Comparison of ENCODE assay signal across 7 mouse cellular contexts in the genomic region with DNA sequence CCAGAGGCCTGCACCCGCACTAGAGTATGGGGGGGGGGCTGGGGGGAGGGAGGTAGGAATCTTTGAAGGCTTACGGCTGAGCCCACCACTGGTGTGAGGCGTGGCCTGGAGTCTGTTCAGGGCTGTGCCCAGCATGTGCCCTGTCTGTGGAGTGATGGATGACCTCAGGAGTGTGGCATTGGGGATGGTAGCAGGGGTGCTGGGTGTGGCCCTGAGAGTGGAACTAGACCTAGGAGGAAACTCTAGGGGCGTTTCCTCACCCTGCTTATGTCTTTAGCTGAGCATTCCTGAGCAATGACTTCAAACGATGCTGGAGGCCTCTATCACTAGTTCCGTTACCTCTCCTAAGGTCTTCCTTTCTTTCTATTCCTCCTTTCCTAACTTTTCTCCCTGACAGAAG. TPM values are rescaled to one million over a fixed set of nuclear protein-coding genes. Genes with fewer than 3 reads are reported as not detected.
DNase-seq lines count a peak whose midpoint lies in the region; ATAC-seq and TF ChIP-seq lines count a peak whose summit lies in the region.

No protein-coding gene starts in this region.

- peak overlapping the region; percentile 68 for H3K27ac ChIP-seq in ES-Bruce4 (ENCODE audit: insufficient read depth, low read length)
- no peak overlapping the region for H3K27ac ChIP-seq in bone marrow, adult 2 months (ENCODE audit: control insufficient read depth, insufficient read depth, low read depth, low read length, poor library complexity)
- peak overlapping the region; percentile 91 to 97 for H3K27ac ChIP-seq in heart, embryonic 14.5 days (replicated peaks in 1 of 2; ENCODE audit: control insufficient read depth in 1 of 2, insufficient read depth in 1 of 2, low read depth in 2 of 2, low read length in 2 of 2)
- peak overlapping the region; percentile 79 for H3K27ac ChIP-seq in limb, embryonic 14.5 days (replicated peaks; ENCODE audit: low read depth, low read length)
- no peak overlapping the region for H3K27ac ChIP-seq in midbrain, postnatal 0 days (ENCODE audit: low read depth, low read length)

- 59% methylated on average over 6 of the region's 6 CpGs for WGBS in bone marrow, adult 2 months
- WGBS in heart, embryonic 14.5 days = 1% methylated on average over 6 of the region's 6 CpGs
- 33% methylated on average over 6 of the region's 6 CpGs for WGBS in limb, embryonic 14.5 days
- WGBS in midbrain, postnatal 0 days = 56% methylated on average over 6 of the region's 6 CpGs

- H3K4me1 ChIP-seq in ES-Bruce4 (ENCODE audit: control insufficient read depth, insufficient read depth, low read length) = no peaks in the 10 kb centered on the region
- peaks cover 4% of the 10 kb centered on the region; the same call in 1 of the 2 replicates for H3K4me1 ChIP-seq in bone marrow, adult 2 months (ENCODE audit: control insufficient read depth, insufficient read depth, low read length)
- peaks cover 17 to 32% of the 10 kb centered on the region in 2 experiments for H3K4me1 ChIP-seq in heart, embryonic 14.5 days (ENCODE audit: control insufficient read depth in 2 of 2, insufficient read depth in 2 of 2, low read length in 2 of 2)
- peaks cover 28% of the 10 kb centered on the region for H3K4me1 ChIP-seq in limb, embryonic 14.5 days (ENCODE audit: control insufficient read depth, insufficient read depth, low read length)
- no peaks in the 10 kb centered on the region; the same call in 1 of the 2 replicates for H3K4me1 ChIP-seq in midbrain, postnatal 0 days (ENCODE audit: insufficient read depth, low read length)

- peak overlapping the region; percentile 25 for H3K9ac ChIP-seq in ES-Bruce4 (ENCODE audit: low read depth, poor library complexity, severe bottlenecking)
- H3K9ac ChIP-seq in heart, embryonic 14.5 days (ENCODE audit: low read length) = peak overlapping the region; percentile 92
- peak overlapping the region; percentile 58 for H3K9ac ChIP-seq in limb, embryonic 14.5 days (ENCODE audit: low read depth, low read length, severe bottlenecking)
- no peak overlapping the region for H3K9ac ChIP-seq in midbrain, postnatal 0 days (replicated peaks; ENCODE audit: low read length, poor library complexity, severe bottlenecking)

- 0 out of 2 replicates have a peak, but pooled peaks have one; percentile 41 for TF ChIP-seq EP300 in ES-Bruce4 (IDR thresholded peaks at IDR 0.05; ENCODE audit: insufficient read depth, low read depth, low read length)

- H3K27me3 ChIP-seq in ES-Bruce4 (ENCODE audit: control insufficient read depth, insufficient read depth, low read length, poor library complexity, severe bottlenecking) = no peaks in the 10 kb centered on the region
- no peaks in the 10 kb centered on the region for H3K27me3 ChIP-seq in heart, embryonic 14.5 days (ENCODE audit: control insufficient read depth, insufficient read depth, low read length)
- H3K27me3 ChIP-seq in limb, embryonic 14.5 days (ENCODE audit: control insufficient read depth, insufficient read depth, low read length) = no peaks in the 10 kb centered on the region
- H3K27me3 ChIP-seq in midbrain, postnatal 0 days (ENCODE audit: insufficient read depth, low read length) = no peaks in the 10 kb centered on the region

- no peak for TF ChIP-seq POLR2A in ES-Bruce4 (IDR thresholded peaks at IDR 0.05; ENCODE audit: insufficient read depth, low read length)
- no peak for TF ChIP-seq POLR2A in bone marrow, adult 2 months (IDR thresholded peaks at IDR 0.05; ENCODE audit: borderline replicate concordance, control insufficient read depth, low read depth, low read length)
- TF ChIP-seq POLR2A in limb, embryonic 14.5 days (IDR thresholded peaks at IDR 0.05; ENCODE audit: borderline replicate concordance, extremely low read depth, insufficient read depth, insufficient read length) = no peak

- peaks cover 18% of the 10 kb centered on the region for H3K36me3 ChIP-seq in ES-Bruce4 (ENCODE audit: control insufficient read depth, insufficient read depth, low read length, poor library complexity, severe bottlenecking)
- H3K36me3 ChIP-seq in heart, embryonic 14.5 days (ENCODE audit: control insufficient read depth, insufficient read depth, low read length) = peaks cover 28% of the 10 kb centered on the region
- peaks cover 23% of the 10 kb centered on the region for H3K36me3 ChIP-seq in limb, embryonic 14.5 days (ENCODE audit: control insufficient read depth, insufficient read depth, low read length)
- H3K36me3 ChIP-seq in midbrain, postnatal 0 days (ENCODE audit: insufficient read depth, low read length) = peaks cover 9% of the 10 kb centered on the region; the same call in 1 of the 2 replicates

- TF ChIP-seq CTCF in ES-Bruce4 (IDR thresholded peaks at IDR 0.05; ENCODE audit: low read depth, low read length) = no peak
- TF ChIP-seq CTCF in bone marrow, adult 2 months (IDR thresholded peaks at IDR 0.05; ENCODE audit: control insufficient read depth, insufficient read depth, low read length) = no peak
- TF ChIP-seq CTCF in midbrain, postnatal 0 days (IDR thresholded peaks at IDR 0.05) = no peak

- peak overlapping the region; percentile 62 for H3K4me3 ChIP-seq in ES-Bruce4 (ENCODE audit: low read depth, low read length)
- H3K4me3 ChIP-seq in bone marrow, adult 2 months (replicated peaks; ENCODE audit: control insufficient read depth, low read depth, low read length) = peak overlapping the region; percentile 51
- peak overlapping the region; percentile 73 to 91 for H3K4me3 ChIP-seq in heart, embryonic 14.5 days (ENCODE audit: control insufficient read depth in 1 of 2, insufficient read depth in 1 of 2, low read depth in 1 of 2, low read length in 2 of 2)
- H3K4me3 ChIP-seq in limb, embryonic 14.5 days (replicated peaks; ENCODE audit: low read length) = peak overlapping the region; percentile 49
- H3K4me3 ChIP-seq in midbrain, postnatal 0 days (ENCODE audit: low read depth, low read length) = peak overlapping the region; percentile 71; the same call in 1 of the 2 replicates

- ATAC-seq in heart, embryonic 14.5 days (ENCODE audit: insufficient number of reproducible peaks, insufficient read depth, low FRiP score, low read depth) = peak; percentile 15; the same call in 1 of the 2 replicates
- no peak for ATAC-seq in limb, embryonic 14.5 days (ENCODE audit: low FRiP score, low read depth)
- ATAC-seq in midbrain, postnatal 0 days (ENCODE audit: low FRiP score) = peak; percentile 24; the same call in 1 of the 2 replicates

- DNase-seq in limb, embryonic 14.5 days (ENCODE audit: low spot score) = peak; percentile 63
- DNase-seq in midbrain, postnatal 0 days (ENCODE audit: low spot score) = no peak
- DNase-seq in right cerebral cortex, postnatal 10 days (ENCODE audit: low spot score in 2 of 2) = no peak
- no peak for DNase-seq in thymus, postnatal 4 days

- H3K4me2 ChIP-seq in heart, embryonic 14.5 days (ENCODE audit: low read length) = peak overlapping the region; percentile 74
- H3K4me2 ChIP-seq in limb, embryonic 14.5 days (replicated peaks; ENCODE audit: low read depth, low read length, severe bottlenecking) = peak overlapping the region; percentile 72
- peak overlapping the region; percentile 69 for H3K4me2 ChIP-seq in midbrain, postnatal 0 days (ENCODE audit: low read depth, low read length, poor library complexity, severe bottlenecking)

- no peaks in the 10 kb centered on the region for H3K9me3 ChIP-seq in ES-Bruce4 (replicated peaks; ENCODE audit: control insufficient read depth, insufficient read depth, low read length, poor library complexity, severe bottlenecking)
- H3K9me3 ChIP-seq in heart, embryonic 14.5 days (ENCODE audit: control insufficient read depth, low read length) = no peaks in the 10 kb centered on the region
- no peaks in the 10 kb centered on the region for H3K9me3 ChIP-seq in limb, embryonic 14.5 days (ENCODE audit: control insufficient read depth, low read length)
- no peaks in the 10 kb centered on the region for H3K9me3 ChIP-seq in midbrain, postnatal 0 days (ENCODE audit: low read length)

RNA-seq across cellular contexts. Expression of gene Prkcg, which starts 2.2 kb away (rescaled TPM):
- 3.0 and 3.4 TPM in 2 replicates for polyA plus RNA-seq in ES-Bruce4 (2011; ENCODE audit: insufficient read depth, insufficient read length, low read depth, missing spikeins)
- polyA plus RNA-seq in bone marrow, adult 2 months (2011; ENCODE audit: insufficient read depth, insufficient read length, low replicate concordance, missing spikeins) = 1.1 and 3.2 TPM in 2 replicates
- polyA plus RNA-seq in heart, embryonic 14.5 days (2014; fragmentation: Nextera tagmentation; extraction: Ambion mirVana) = 0.28 and 0.59 TPM in 2 replicates
- polyA plus RNA-seq in limb, embryonic 14.5 days (2012; rRNA removed) = 1.6 and 1.7 TPM in 2 replicates
- polyA plus RNA-seq in limb, embryonic 14.5 days (2014; fragmentation: Nextera tagmentation; extraction: Ambion mirVana) = 0.17 and 0.35 TPM in 2 replicates
- 11.5 and 12.5 TPM in 2 replicates for total RNA-seq in midbrain, postnatal 0 days (2014; rRNA removed)
- 6.0 and 7.4 TPM in 2 replicates for polyA plus RNA-seq in midbrain, postnatal 0 days (2015; fragmentation: Nextera tagmentation; extraction: Ambion mirVana)

RNA-seq across cellular contexts. Expression of gene Myadm, which starts 2.3 kb away (rescaled TPM):
- polyA plus RNA-seq in ES-Bruce4 (2011; ENCODE audit: insufficient read depth, insufficient read length, low read depth, missing spikeins) = 214 and 225 TPM in 2 replicates
- polyA plus RNA-seq in bone marrow, adult 2 months (2011; ENCODE audit: insufficient read depth, insufficient read length, low replicate concordance, missing spikeins) = 8.6 and 19.7 TPM in 2 replicates
- polyA plus RNA-seq in heart, embryonic 14.5 days (2014; fragmentation: Nextera tagmentation; extraction: Ambion mirVana) = 220 and 248 TPM in 2 replicates
- 209 and 348 TPM in 2 replicates for polyA plus RNA-seq in limb, embryonic 14.5 days (2012; rRNA removed)
- polyA plus RNA-seq in limb, embryonic 14.5 days (2014; fragmentation: Nextera tagmentation; extraction: Ambion mirVana) = 126 and 141 TPM in 2 replicates
- 27.4 and 39.4 TPM in 2 replicates for total RNA-seq in midbrain, postnatal 0 days (2014; rRNA removed)
- 24.2 and 27.2 TPM in 2 replicates for polyA plus RNA-seq in midbrain, postnatal 0 days (2015; fragmentation: Nextera tagmentation; extraction: Ambion mirVana)

RNA-seq across cellular contexts. Expression of gene Cacng7, which starts 41.6 kb away (rescaled TPM):
- polyA plus RNA-seq in ES-Bruce4 (2011; ENCODE audit: insufficient read depth, insufficient read length, low read depth, missing spikeins) = 57.6 and 60.5 TPM in 2 replicates
- 0.74 and 2.0 TPM in 2 replicates for polyA plus RNA-seq in bone marrow, adult 2 months (2011; ENCODE audit: insufficient read depth, insufficient read length, low replicate concordance, missing spikeins)
- polyA plus RNA-seq in heart, embryonic 14.5 days (2014; fragmentation: Nextera tagmentation; extraction: Ambion mirVana) = 0.39 and 0.88 TPM in 2 replicates
- 129 and 207 TPM in 2 replicates for polyA plus RNA-seq in limb, embryonic 14.5 days (2012; rRNA removed)
- 2.5 and 3.9 TPM in 2 replicates for polyA plus RNA-seq in limb, embryonic 14.5 days (2014; fragmentation: Nextera tagmentation; extraction: Ambion mirVana)
- total RNA-seq in midbrain, postnatal 0 days (2014; rRNA removed) = 78.5 and 115 TPM in 2 replicates
- 2.9 and 3.7 TPM in 2 replicates for polyA plus RNA-seq in midbrain, postnatal 0 days (2015; fragmentation: Nextera tagmentation; extraction: Ambion mirVana)

RNA-seq across cellular contexts. Expression of gene Nlrp12, which starts 41.7 kb away (rescaled TPM):
- 0.20 TPM in 1 of 2 replicates, not detected in the other for polyA plus RNA-seq in ES-Bruce4 (2011; ENCODE audit: insufficient read depth, insufficient read length, low read depth, missing spikeins)
- 1.2 and 7.9 TPM in 2 replicates for polyA plus RNA-seq in bone marrow, adult 2 months (2011; ENCODE audit: insufficient read depth, insufficient read length, low replicate concordance, missing spikeins)
- polyA plus RNA-seq in heart, embryonic 14.5 days (2014; fragmentation: Nextera tagmentation; extraction: Ambion mirVana) = 0.04 TPM in 1 of 2 replicates, not detected in the other
- polyA plus RNA-seq in limb, embryonic 14.5 days (2012; rRNA removed) = not detected in 2 replicates
- polyA plus RNA-seq in limb, embryonic 14.5 days (2014; fragmentation: Nextera tagmentation; extraction: Ambion mirVana) = not detected in 2 replicates
- total RNA-seq in midbrain, postnatal 0 days (2014; rRNA removed) = 0.05 and 0.16 TPM in 2 replicates
- polyA plus RNA-seq in midbrain, postnatal 0 days (2015; fragmentation: Nextera tagmentation; extraction: Ambion mirVana) = 0.09 TPM in 1 of 2 replicates, not detected in the other

Comparison
In these comparisons a context has a peak if more than half of its experiments do, and no peak if none do; other contexts are left out.
1. H3K27ac ChIP-seq: peak in ES-Bruce4 (single experiment), heart, embryonic 14.5 days (2 of 2) and limb, embryonic 14.5 days (single experiment); none in bone marrow, adult 2 months (single experiment) and midbrain, postnatal 0 days (single experiment).
2. Peak in every context shown above with its lines, with median percentiles within 50 percentile points of each other: H3K4me3 ChIP-seq and H3K4me2 ChIP-seq.